Mouse (Mus musculus) embryonic stem cell, embryonic (primary cell): Measurements from ENCODE around the gene Pradc1.

ENCODE experiments used
- CTCF ChIA-PET, 4 experiments: fragments of 300-600 bp in 2 of 4; fragments of 350-600 bp in 2 of 4; sonication (Branson Sonifier 250); formaldehyde crosslinking; loops; one replicate each; lab custom pipeline; 2022; ENCODE audit warnings: inconsistent platforms in 2 of 4; lab: Charles Lee
- POLR2A ChIA-PET, 4 experiments: fragments of 300-600 bp in 2 of 4; fragments of 350-600 bp in 2 of 4; sonication (Branson Sonifier 250); formaldehyde crosslinking; loops; one replicate each; lab custom pipeline; 2022; ENCODE audit warnings: antibody characterized with exemption in 4 of 4, inconsistent platforms in 1 of 4; lab: Charles Lee

The Pradc1 gene

GRCm38 (mm10) chr6:85436631-85437030 lies 15.1 kb downstream of the Pradc1 start:
- CTCF ChIA-PET, result interaction anchor here (0.6 to 1.8 kb wide), 8 partner anchors 9 to 1831 kb away, joined by 3 to 7 read pairs (median 4); partner anchors contain the start of genes Cct7 (in 2 of the 4) and Pradc1 (in 2 of the 4)
- POLR2A ChIA-PET, result interaction anchor here (0.7 to 10.8 kb wide), 8 partner anchors 10 to 35 kb away, joined by 3 to 207 read pairs (median 9); partner anchors contain the start of genes Cct7 (in 4 of the 4) and Pradc1 (in 4 of the 4)

- ChIA-PET CTCF (interaction anchor here (0.6 to 1.9 kb wide), 10 partner anchors 10 to 1830 kb away, joined by 3 to 7 read pairs (median 4); partner anchors contain the start of genes Cct7 (in 2 of the 4) and Pradc1 (in 2 of the 4)), POLR2A (interaction anchor here in 3 of 4 experiments (0.7 to 10.8 kb wide), 6 partner anchors 11 to 36 kb away, joined by 3 to 207 read pairs (median 13); partner anchors contain the start of genes Cct7 (in 3 of the 3) and Pradc1 (in 3 of the 3))
Measured at GRCm38 (mm10) chr6:85436204-85436603, 15.6 kb downstream of the Pradc1 start.

DNA sequence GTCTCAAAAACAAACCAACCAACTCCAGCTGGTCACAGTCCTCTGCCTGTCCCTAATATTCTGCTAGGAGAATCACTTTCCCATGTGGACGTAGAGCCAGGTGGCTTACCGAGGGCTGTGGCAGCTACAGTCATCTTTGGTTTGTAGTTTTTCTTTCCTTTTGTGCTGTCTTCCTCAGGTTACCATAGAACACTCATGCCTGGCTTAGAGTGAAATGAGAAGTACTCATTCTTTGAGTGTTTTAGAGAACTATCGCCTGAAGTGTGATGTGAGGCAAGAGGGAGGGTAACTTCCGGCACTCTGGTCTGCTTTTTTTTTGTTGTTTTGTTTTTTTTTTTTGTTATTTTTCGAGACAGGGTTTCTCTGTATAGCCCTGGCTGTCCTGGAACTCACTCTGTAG lies 17.9 kb downstream of the Pradc1 start:
- ChIA-PET POLR2A (interaction anchor here (0.5 to 10.8 kb wide), 12 partner anchors 10 to 1086 kb away, joined by 3 to 207 read pairs (median 4); partner anchors contain the start of genes Cct7 (in 4 of the 4), Pradc1 (in 4 of the 4), Egr4 (in 1 of the 4) and Noto (in 1 of the 4)), CTCF (no interaction called here)

DNA sequence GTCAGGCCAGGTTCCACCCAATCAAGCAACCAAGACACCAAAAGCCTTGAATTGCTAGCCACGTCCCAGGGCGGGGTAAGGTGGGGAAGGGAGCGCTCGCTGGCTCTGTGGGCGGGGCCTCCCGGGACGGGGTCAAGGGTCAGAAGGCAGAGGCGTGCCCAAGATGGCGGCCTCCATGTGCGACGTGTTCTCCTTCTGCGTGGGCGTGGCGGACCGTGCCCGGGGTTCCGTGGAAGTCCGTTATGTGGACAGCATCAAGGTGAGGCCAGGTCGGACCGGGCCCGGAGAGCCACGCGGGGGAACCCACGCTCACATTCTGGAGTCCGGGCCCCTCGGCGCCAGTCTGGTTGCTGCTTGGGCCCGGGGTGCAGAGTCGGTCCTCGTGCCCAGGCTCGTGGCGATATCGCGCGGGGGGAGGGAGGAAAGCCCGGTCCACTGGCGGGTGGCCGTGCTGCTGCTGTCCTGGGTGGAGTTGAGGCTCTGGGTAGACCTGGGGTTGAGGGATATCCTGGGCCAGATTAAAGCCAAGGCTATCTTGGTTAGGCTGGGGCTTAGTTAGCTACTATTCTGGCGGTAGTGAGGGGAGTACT lies 19.8 kb downstream of the Pradc1 start, which contains the start of gene Smyd5:
Gene Smyd5, plus strand, starts transcription at position 148 of the 590 bp plus-strand sequence.
- POLR2A ChIA-PET, result interaction anchor here (0.5 to 1.8 kb wide), 19 partner anchors 8 to 522 kb away, joined by 3 to 40 read pairs (median 4); partner anchors contain the start of genes Cct7 (in 4 of the 4), Pradc1 (in 4 of the 4), Noto (in 2 of the 4) and Alms1 (in 1 of the 4)
- CTCF ChIA-PET, result interaction anchor here in 2 of 4 experiments (0.6 to 1.8 kb wide), 2 partner anchors 21 to 1859 kb away, joined by 3 to 7 read pairs; no protein-coding TSS in a partner anchor

GRCm38 (mm10) chr6:85431274-85431841 lies 20.4 kb downstream of the Pradc1 start:
- ChIA-PET CTCF (interaction anchor here in 2 of 4 experiments (0.6 to 1.8 kb wide), 2 partner anchors 21 to 1860 kb away, joined by 3 to 7 read pairs; no protein-coding TSS in a partner anchor), POLR2A (interaction anchor here (0.5 to 1.8 kb wide), 15 partner anchors 8 to 1939 kb away, joined by 3 to 40 read pairs (median 4); partner anchors contain the start of genes Cct7 (in 3 of the 4), Pradc1 (in 3 of the 4), Alms1 (in 1 of the 4) and Noto (in 1 of the 4))

GRCm38 (mm10) chr6:85423836-85424379 lies 27.9 kb downstream of the Pradc1 start, which contains the start of gene Noto:
TSS of gene Noto (plus strand) at chr6:85423886.
- POLR2A ChIA-PET, result interaction anchor here in 2 of 4 experiments (0.6 to 6.4 kb wide), 15 partner anchors 8 to 133 kb away, joined by 3 to 47 read pairs (median 4); partner anchors contain the start of genes Smyd5 (in 2 of the 2), Cct7 (in 1 of the 2) and Pradc1 (in 1 of the 2)
- CTCF ChIA-PET, result interaction anchor here (0.5 to 2.1 kb wide), 10 partner anchors 13 to 264 kb away, joined by 3 to 13 read pairs (median 3); no protein-coding TSS in a partner anchor

DNA sequence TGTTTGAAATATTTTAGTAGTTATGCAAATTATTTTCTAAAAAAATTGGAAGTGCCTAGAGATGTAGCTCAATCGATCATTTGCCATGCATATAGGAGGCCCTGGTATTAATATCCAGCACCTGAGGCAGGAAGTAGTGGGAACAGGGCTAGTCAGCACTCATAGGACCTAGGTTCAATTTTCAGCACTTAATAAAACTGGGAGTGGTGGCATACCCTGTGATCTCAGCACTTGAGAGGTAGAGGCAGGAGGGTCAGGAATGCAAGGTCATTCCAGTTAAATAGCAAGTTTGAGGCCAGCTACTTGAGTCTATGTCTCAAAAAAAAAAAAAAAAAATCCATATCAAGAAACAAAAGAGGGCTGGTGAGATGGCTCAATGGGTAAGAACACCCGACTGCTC lies 32.6 kb downstream of the Pradc1 start:
- ChIA-PET POLR2A (interaction anchor here (0.6 to 2.2 kb wide), 12 partner anchors 9 to 849 kb away, joined by 3 to 8 read pairs (median 4); partner anchors contain the start of genes Cct7 (in 2 of the 4), Pradc1 (in 2 of the 4) and Smyd5 (in 1 of the 4)), CTCF (interaction anchor here (0.6 to 0.8 kb wide), 4 partner anchors 16 to 401 kb away, joined by 3 to 4 read pairs (median 3); no protein-coding TSS in a partner anchor)

DNA sequence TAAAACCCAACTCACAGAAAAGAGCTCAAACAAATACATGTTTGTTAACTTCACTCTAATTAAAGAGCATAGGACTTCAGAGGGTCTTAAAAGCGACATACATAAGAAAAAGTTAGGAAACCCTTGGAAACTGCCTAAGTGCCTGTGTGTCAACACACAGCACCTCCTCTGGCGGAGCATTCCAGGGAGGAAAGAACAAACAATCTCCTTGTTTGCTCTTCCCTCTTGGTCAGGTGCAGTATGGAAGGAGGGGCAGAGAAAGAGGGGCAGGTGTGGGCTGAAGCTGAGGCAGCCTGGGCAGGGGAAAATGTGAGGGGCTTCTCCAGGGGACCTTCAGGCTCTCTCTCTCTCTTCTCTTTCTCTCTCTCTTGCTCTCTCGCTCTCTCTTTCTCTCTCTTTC lies 35.9 kb downstream of the Pradc1 start:
- ChIA-PET CTCF (interaction anchor here in 3 of 4 experiments (0.6 to 1.2 kb wide), 5 partner anchors 16 to 837 kb away, joined by 3 to 8 read pairs (median 3); partner anchors contain the start of gene Pradc1 (in 1 of the 3)), POLR2A (interaction anchor here in 3 of 4 experiments (0.6 to 2.2 kb wide), 6 partner anchors 8 to 144 kb away, joined by 3 to 9 read pairs (median 4); partner anchors contain the start of genes Cct7 (in 1 of the 3), Noto (in 1 of the 3) and Pradc1 (in 1 of the 3))

GRCm38 (mm10) chr6:85410771-85411273 lies 40.9 kb downstream of the Pradc1 start:
- ChIA-PET POLR2A (interaction anchor here in 3 of 4 experiments (0.6 to 3.5 kb wide), 21 partner anchors 10 to 273 kb away, joined by 3 to 19 read pairs (median 3); partner anchors contain the start of genes Cct7 (in 3 of the 3), Pradc1 (in 3 of the 3), Noto (in 1 of the 3) and Rab11fip5 (in 1 of the 3)), CTCF (interaction anchor here (0.5 to 3.4 kb wide), 74 partner anchors 10 to 373 kb away, joined by 3 to 44 read pairs (median 4); partner anchors contain the start of genes Rab11fip5 (in 3 of the 4), Noto (in 2 of the 4), Spr (in 2 of the 4) and Emx1 (in 1 of the 4))

DNA sequence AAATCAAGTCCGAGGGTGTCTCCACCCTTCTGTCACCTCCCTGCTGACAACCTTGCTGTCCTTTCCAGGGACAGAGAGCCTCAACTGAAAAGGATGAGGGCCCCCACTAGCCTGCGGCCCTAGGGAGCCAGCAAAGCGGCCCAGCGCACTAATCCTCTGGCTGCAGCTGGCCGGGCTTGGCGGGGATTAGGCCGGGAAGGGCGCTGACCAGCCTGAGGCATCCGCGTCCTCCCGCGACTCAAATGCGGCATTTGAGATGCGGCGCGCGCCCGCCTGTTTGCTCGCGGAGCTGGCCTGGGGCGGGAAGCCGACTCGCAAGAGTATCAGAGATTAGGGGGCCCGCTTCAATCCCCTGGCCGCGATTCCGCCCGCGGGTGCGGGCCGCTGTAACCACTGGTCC lies 42.8 kb downstream of the Pradc1 start:
- ChIA-PET POLR2A (interaction anchor here in 2 of 4 experiments (1.0 to 3.2 kb wide), 7 partner anchors 8 to 254 kb away, joined by 3 to 14 read pairs (median 4); partner anchors contain the start of genes Cct7 (in 1 of the 2), Noto (in 1 of the 2) and Pradc1 (in 1 of the 2)), CTCF (interaction anchor here (0.6 to 3.4 kb wide), 16 partner anchors 10 to 1134 kb away, joined by 3 to 30 read pairs (median 7); partner anchors contain the start of genes Noto (in 1 of the 4), Rab11fip5 (in 1 of the 4) and Spr (in 1 of the 4))

- POLR2A ChIA-PET, result interaction anchor here in 3 of 4 experiments (0.6 to 1.5 kb wide), 3 partner anchors 28 to 252 kb away, joined by 3 to 4 read pairs (median 4); partner anchors contain the start of genes Cct7 (in 1 of the 3), Pradc1 (in 1 of the 3) and Rab11fip5 (in 1 of the 3)
- CTCF ChIA-PET, result interaction anchor here in 2 of 4 experiments (0.6 to 2.6 kb wide), 3 partner anchors 48 to 248 kb away, joined by 3 to 7 read pairs (median 3); no protein-coding TSS in a partner anchor
Measured at GRCm38 (mm10) chr6:85403039-85403438, 48.7 kb downstream of the Pradc1 start.

DNA sequence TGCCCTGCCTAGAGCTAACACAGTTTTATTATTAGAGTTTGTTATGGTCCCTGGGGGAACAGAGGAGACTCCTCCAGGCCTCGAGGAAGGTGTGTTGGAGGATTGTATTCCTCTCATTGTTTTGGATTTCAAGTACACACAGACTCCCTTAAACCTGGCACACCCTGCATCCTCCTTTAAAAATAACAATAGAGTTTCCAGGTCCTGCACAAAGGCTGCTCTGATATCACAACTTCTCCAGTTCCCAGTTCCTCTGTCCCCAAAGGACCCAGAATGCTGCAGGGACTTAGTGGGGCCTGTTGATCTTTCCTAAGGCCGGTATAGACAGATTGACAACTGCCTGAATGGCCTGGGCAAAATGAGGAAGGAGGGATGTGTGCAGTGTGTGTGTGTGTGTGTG lies 49.2 kb downstream of the Pradc1 start:
- ChIA-PET CTCF (interaction anchor here in 2 of 4 experiments (0.6 to 1.3 kb wide), 3 partner anchors 10 to 242 kb away, joined by 3 to 4 read pairs (median 3); no protein-coding TSS in a partner anchor), POLR2A (interaction anchor here in 3 of 4 experiments (0.6 to 1.5 kb wide), 5 partner anchors 28 to 251 kb away, joined by 3 to 4 read pairs (median 3); partner anchors contain the start of genes Cct7 (in 2 of the 3), Pradc1 (in 2 of the 3), Rab11fip5 (in 1 of the 3) and Sfxn5 (in 1 of the 3))

- CTCF ChIA-PET, result interaction anchor here (0.6 to 5.7 kb wide), 21 partner anchors 10 to 245 kb away, joined by 3 to 46 read pairs (median 4); partner anchors contain the start of gene Rab11fip5 (in 2 of the 4)
- POLR2A ChIA-PET, result interaction anchor here in 3 of 4 experiments (0.6 to 1.9 kb wide), 9 partner anchors 8 to 295 kb away, joined by 3 to 6 read pairs (median 3); partner anchors contain the start of genes Cct7 (in 1 of the 3), Pradc1 (in 1 of the 3), Rab11fip5 (in 1 of the 3) and Spr (in 1 of the 3)
Measured at GRCm38 (mm10) chr6:85399715-85400114, 52.1 kb downstream of the Pradc1 start.

- POLR2A ChIA-PET, result interaction anchor here (0.6 to 3.5 kb wide), 22 partner anchors 9 to 920 kb away, joined by 3 to 11 read pairs (median 4); partner anchors contain the start of genes Pradc1 (in 2 of the 4), Cct7 (in 1 of the 4), Rab11fip5 (in 1 of the 4) and Spr (in 1 of the 4)
- CTCF ChIA-PET, result interaction anchor here (0.6 to 5.7 kb wide), 71 partner anchors 9 to 338 kb away, joined by 3 to 46 read pairs (median 4); partner anchors contain the start of genes Rab11fip5 (in 2 of the 4), Egr4 (in 1 of the 4), Noto (in 1 of the 4) and Sfxn5 (in 1 of the 4)
Measured at GRCm38 (mm10) chr6:85397165-85397564, 54.6 kb downstream of the Pradc1 start.
